Mouse (Mus musculus): ENCODE measurements around the gene Fermt3.

DNA sequence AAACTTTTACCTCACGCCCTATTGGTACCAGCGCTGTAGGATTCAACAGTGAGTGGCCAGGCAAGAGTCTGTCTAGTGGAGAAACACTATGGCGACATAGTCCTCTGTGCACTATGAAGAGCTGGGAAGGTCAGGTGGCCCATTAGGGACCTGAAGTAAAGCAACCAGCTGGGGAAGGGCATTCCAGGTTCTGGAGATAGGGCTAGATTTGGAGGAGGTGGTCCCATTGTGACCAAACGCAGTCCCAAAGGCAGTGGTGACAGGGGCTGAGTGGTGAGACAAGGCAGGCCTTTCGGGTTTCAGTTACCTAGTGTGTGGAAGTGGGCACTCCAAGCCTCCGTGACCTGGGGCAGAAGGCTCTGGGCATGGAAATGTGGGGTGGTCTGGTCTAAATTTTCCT lies 39.3 kb upstream of the Fermt3 start:
- no peak for TF ChIP-seq CTCF (IDR thresholded peaks at IDR 0.05; ENCODE audit: control insufficient read depth, insufficient read depth, insufficient read length)
- TF ChIP-seq MYOD1 (IDR thresholded peaks at IDR 0.05; ENCODE audit: control insufficient read depth, insufficient read length, low read depth), result no peak
- TF ChIP-seq MYOG (IDR thresholded peaks at IDR 0.05; ENCODE audit: control insufficient read depth, extremely low read depth, insufficient read length), result no peak
- TF ChIP-seq MAX (IDR thresholded peaks at IDR 0.05), result no peak
- TF ChIP-seq USF1 (IDR thresholded peaks at IDR 0.05; ENCODE audit: low read depth), result no peak
- no peak for TF ChIP-seq CEBPB (IDR thresholded peaks at IDR 0.05; ENCODE audit: low read depth)
- no peak for TF ChIP-seq FOSL1 (IDR thresholded peaks at IDR 0.05; ENCODE audit: insufficient read depth, low read length, poor library complexity, severe bottlenecking)

Data from C2C12 (cell line).